Mouse (Mus musculus): ENCODE data around the gene Capn8.
A peak's percentile ranks its signal among the peaks of the same experiment; 100 is the strongest.
"Not testable (repeated sequence)": the region's sequence is repeated elsewhere in the genome, so short reads cannot be mapped to it uniquely, and the experiment has no call there.

Capn8 gene

DNA sequence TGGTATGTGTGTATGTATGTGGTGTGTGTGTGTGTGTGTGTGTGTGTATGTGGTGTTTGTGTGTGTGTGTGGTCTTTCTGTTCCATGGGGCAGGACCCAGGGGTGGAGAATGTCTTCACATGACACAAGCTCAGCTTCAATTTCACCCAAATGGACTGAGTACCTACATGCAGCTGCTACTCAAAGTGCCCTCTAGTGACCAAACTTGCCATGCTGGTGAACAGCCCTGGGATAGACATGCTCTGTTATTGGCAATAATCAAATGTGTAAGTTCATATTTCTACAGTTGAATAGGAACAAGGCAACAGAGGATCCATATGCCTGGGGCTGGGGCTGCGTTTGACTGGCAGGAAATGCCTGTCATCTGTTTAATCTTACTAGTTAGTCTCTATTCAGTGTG, 50.7 kb downstream of the Capn8 start:
- peak; percentile 30 for DNase-seq (ENCODE audit: low read depth)

DNA sequence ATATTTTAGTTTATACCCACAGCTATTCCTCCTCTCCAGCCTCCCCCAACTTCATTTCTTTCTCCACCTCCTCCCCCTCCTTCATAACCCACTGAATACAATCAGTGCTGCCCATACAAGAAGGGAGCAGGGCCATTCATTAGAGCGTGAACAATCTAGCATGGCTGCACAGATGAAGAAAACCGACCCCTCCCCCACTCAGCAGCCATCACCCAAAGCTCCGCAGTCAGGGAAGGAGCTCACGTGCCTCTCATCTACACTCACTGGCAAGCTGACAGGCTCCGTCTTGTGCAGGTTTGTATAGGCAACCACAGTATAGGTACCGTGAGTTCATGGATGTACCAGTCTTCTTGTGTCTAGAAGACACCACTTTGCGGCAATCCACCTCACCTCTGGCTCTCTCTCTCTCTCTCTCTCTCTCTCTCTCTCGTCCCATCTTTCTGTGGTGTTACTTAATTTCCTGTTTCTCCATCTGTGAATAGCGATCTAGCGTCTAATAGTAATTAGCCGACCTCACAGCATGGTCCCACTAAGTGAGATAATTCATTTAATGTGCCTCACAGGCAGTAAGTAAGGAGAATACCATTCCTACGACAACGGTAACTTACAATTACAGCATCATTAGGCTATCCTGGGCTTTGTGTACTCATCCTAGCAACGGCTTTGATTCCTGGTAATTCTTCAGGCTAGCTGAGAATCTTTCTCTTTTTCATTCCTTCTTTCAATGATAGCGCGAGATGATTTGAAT, 53.6 kb downstream of the Capn8 start:
- DNase-seq (ENCODE audit: low read depth) = no peak

DNA sequence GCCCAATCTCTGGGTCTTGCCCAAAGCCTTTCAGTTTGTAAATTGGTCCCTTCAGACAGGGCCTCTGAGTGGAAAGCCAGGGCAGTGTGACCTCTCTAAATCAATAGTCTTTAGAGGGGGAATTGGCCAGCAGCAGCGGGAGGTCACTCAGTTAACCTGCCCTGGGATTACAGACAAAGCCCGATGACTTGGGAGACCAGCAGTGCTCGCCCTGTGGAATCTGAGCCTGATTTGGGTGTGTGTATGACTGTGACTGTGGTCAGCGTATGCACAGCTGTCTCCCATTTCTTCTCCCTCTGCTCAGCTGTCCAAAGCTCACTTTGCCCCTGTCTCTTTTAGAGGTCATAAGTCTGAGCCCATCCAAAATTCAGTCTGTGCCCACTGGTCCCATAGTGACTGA, 55.7 kb downstream of the Capn8 start:
- DNase-seq (ENCODE audit: low read depth) = no peak

DNA sequence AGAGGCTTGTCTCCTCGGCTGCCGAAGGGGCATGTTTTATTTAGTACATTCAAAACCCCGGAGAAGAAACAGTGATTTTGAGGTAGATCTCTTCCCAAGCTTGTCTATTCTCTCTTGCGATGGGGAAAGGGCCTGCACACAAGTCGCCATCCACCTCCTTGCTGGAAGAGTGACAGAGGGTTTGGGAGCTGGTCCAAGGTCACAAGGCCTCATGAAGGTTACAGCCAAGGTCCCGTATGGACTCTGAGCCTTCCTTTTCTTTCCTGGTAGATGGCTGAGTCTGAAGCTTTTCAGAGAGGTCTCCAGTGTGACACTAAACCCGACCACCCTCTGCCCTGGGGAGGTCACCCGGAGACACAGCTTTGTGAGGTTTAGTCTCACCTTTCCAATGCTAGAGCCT, 56.4 kb downstream of the Capn8 start:
- no peak for DNase-seq (ENCODE audit: low read depth)

DNA sequence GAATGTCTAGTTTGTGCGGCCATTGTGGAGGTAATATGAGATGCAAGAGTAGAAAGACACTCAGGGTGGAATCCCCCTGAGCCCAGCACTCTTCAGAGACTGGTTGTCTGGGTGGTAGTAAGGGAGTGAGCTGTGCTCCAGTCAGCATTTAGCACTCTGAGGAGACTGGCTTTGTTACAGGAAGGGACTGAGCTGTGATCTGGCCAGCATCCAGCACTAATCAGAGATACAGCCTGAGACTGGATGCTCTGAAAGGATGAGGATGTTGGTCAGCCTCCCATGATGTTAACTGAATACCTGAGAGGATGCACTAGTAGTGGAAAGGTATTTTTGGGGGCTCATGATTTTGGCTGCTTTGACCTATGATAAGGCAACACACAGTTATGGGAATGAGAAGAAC, 61.4 kb downstream of the Capn8 start:
- DNase-seq (ENCODE audit: low read depth) = no peak

- no peak for DNase-seq (ENCODE audit: low read depth)
Observed at GRCm38 (mm10) chr1:182629228-182629627, 64.4 kb downstream of the Capn8 start.

- no peak for DNase-seq (ENCODE audit: low read depth)
Observed at GRCm38 (mm10) chr1:182633712-182634294, 69.0 kb downstream of the Capn8 start.

DNA sequence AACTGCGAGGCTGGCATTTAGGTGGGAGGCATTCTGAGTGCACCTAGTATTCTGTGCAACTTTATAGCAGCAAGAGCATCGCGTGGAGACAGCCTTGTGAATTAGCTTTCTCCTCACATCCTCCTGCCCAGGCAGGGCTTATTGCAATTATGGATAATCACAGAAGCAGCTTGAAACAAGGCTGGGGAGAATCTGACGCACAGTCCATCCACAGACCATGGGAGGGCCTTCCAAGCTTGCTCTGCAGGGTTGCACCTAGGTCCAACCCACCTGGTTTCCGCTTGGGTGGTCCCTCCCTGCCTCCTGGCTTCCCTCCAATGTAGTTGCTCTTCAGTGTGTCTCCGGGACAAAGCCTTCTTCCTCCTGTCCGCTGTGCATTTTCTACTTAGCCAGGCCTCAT, 74.2 kb downstream of the Capn8 start:
- no peak for DNase-seq (ENCODE audit: low read depth)

DNA sequence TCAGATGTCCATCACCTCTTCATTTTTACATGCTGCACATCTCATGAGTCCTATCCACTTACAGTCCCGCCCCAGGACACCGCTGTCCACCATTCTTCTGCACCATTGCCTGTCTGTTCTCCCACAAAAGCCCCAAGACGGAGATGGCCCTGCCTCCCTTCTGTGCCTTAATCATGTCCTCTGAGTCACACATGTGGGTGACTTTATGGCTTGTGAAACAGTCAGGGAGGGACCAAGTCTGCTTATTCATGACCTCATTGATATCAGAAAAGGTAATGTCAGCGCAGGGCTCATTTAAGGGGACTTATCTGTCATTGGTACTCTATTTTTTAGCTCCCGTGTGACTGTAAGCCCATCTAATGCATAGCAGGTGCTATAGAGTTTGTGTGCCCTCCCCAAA, 74.6 kb downstream of the Capn8 start:
- DNase-seq (ENCODE audit: low read depth) = no peak

DNA sequence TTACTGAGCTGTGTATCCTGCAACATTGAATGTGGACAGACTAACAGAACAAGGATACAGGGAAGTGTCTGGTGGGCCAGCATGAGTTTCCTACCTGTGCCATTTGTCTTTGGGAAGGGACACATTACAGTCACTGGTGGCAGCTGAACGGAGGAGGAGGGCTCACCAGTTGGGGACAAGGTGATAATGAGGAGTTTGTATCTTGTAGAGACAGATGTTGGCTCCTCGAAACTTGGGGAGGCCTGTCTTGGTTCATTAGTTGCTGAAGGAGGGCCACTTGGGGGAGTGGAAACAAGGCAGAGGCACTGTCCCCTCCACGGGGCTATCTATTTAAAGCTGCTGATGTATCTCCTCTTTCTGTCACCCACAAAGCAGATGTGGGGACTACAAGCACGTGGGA, 75.3 kb downstream of the Capn8 start:
- no peak for DNase-seq (ENCODE audit: low read depth)

- no peak for DNase-seq (ENCODE audit: low read depth)
Observed at GRCm38 (mm10) chr1:182642779-182643178, 78.0 kb downstream of the Capn8 start.

GRCm38 (mm10) chr1:182644418-182644817, 79.6 kb downstream of the Capn8 start:
- DNase-seq (ENCODE audit: low read depth) = not testable (repeated sequence)

DNA sequence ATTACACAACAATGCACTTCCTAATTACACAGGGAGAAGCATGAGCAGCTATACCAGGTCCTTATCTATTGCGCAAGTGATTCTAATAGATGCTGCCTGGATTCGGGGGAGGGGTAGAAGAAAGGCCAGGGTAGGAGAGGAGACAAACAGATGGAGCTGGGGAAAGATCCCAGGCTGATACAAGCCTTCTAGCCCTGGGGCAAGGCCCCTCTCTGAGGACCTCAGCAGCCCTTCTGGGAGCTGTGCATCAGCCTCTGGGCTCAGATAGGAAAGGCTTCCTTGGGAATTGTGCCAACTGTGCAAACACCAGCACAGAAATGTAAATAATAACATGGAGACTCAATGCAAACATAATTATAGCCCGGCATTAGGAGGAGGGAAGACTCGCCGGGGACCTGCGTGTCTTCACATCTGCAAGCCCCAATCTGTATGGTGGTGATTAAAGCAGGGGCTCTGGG, 80.4 kb downstream of the Capn8 start:
- no peak for DNase-seq (ENCODE audit: low read depth)

DNA sequence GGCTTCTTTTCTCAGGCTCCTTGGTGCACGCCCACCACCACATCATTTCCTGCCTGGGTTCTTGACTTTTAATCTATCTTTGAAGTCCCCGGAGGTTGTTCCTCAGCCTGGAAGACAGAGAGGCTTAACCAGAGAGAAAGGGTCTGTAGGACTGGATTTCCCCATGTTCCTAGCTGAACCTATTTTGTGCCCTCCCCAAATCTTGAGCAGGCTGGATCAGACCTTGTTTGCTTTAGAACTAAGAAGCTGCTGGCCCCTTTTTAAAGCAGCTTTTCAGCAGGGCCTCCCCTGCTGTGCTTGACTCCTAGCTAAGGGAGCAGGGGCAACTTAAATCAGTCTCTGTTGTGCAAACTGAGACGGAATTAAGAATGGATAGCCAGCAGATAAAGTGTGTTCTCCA, 82.0 kb downstream of the Capn8 start:
- no peak for DNase-seq (ENCODE audit: low read depth)

GRCm38 (mm10) chr1:182657760-182658159, 93.0 kb downstream of the Capn8 start:
- peak; percentile 78 for DNase-seq (ENCODE audit: low read depth)

GRCm38 (mm10) chr1:182660365-182660764, 95.6 kb downstream of the Capn8 start:
- no peak for DNase-seq (ENCODE audit: low read depth)

- DNase-seq (ENCODE audit: low read depth) = no peak
Observed at GRCm38 (mm10) chr1:182663671-182664070, 98.9 kb downstream of the Capn8 start.

- DNase-seq (ENCODE audit: low read depth) = no peak
Observed at GRCm38 (mm10) chr1:182664841-182665240, 100.0 kb downstream of the Capn8 start.

GRCm38 (mm10) chr1:182667281-182667680, 102.5 kb downstream of the Capn8 start:
- DNase-seq (ENCODE audit: low read depth) = no peak

DNA sequence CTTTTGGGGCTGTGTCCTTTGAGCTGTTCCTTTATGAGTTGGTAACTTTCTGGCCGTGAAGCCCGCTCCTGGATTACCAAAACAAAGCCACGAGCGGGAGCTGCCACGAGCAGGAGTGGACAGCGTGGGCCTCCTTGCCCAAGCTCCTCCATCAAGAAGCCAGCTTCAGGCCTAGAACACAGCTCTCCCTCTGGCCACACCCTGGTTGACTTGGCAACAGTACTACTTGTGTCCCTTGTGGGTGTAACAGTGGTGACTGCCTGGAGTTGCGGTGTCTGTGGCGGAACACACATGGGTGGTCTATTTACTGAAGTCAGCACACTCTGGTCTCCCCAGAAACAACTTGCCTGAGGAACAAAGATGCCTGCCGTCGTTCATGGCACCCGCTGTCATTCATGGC, 104.9 kb downstream of the Capn8 start:
- DNase-seq (ENCODE audit: low read depth) = no peak

GRCm38 (mm10) chr1:182670563-182671342, 105.9 kb downstream of the Capn8 start:
- peak; percentile 8 for DNase-seq (ENCODE audit: low read depth)

DNA sequence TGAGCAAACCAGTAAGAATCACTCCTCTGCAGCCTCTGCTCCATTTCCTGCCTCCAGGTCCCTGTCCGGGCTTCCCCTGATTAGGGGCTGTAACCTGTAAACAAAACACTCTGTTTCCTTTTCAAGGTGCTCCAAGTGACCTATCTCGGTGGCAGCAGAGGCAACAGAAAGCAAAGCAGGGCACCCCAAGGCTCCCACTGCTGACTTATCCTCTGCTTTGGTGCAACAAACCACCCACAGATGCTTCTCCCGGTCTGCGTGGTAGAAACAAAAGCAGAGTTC, 106.5 kb downstream of the Capn8 start:
- DNase-seq (ENCODE audit: low read depth) = no peak

GRCm38 (mm10) chr1:182675346-182675745, 110.5 kb downstream of the Capn8 start:
- DNase-seq (ENCODE audit: low read depth) = no peak
